In the genomic region with DNA sequence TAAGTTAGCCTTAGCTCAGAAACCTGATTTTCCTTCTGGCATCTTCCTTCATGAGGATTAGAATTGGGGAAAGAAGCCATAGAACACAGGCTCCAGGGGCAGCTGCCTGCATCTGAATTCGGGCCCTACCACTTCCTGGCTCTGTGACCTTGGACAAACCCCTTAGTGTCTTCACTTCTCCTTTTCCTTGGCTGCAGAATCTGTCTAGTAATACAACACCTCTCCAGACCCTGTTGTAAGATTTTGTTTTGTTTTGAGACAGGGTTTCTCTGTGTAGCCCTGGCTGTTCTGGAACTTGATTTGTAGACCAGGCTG, we compare ENCODE assay signal across 23 mouse cellular contexts. TPM values are rescaled to one million over a fixed set of nuclear protein-coding genes. Genes with fewer than 3 reads are reported as not detected.
DNase-seq lines count a peak whose midpoint lies in the region; ATAC-seq and TF ChIP-seq lines count a peak whose summit lies in the region.
"Had no signal": no experiment of that assay in that cellular context is flagged by ENCODE, and none has a peak within 500 bp of the region (broad histone marks: within the 10 kb centered on the region; RNA-seq: fewer than 3 reads in every experiment).

No protein-coding gene starts in this region.

- TF ChIP-seq EP300 in CH12.LX (IDR thresholded peaks at IDR 0.05; ENCODE audit: low read length), result peak; percentile 89

- peaks cover 19 to 58% of the 10 kb centered on the region in 2 experiments for H3K4me1 ChIP-seq in CH12.LX (ENCODE audit: control insufficient read depth in 1 of 2, insufficient read depth in 2 of 2)
- H3K4me1 ChIP-seq in forebrain, embryonic 14.5 days (ENCODE audit: control insufficient read depth, insufficient read depth, low read length), result peaks cover 13% of the 10 kb centered on the region

- peak; percentile 59 for TF ChIP-seq POLR2A in CH12.LX (IDR thresholded peaks at IDR 0.05; ENCODE audit: low read depth, low read length)

- dilution Hi-C loops in CH12.LX (cut with MboI; ENCODE audit: extremely low pct_ligation_motif_present, extremely low pct_unique_long_range_greater_than_20kb, low sequenced_read_pairs), result no loop called here

- H3K27ac ChIP-seq in CH12.LX (ENCODE audit: insufficient read depth, low read depth), result peak overlapping the region; percentile 54
- H3K27ac ChIP-seq in forebrain, embryonic 14.5 days (ENCODE audit: low read depth, low read length), result no peak overlapping the region
- H3K27ac ChIP-seq: embryonic facial prominence, embryonic 12.5 days; forebrain, embryonic 13.5 days; heart, embryonic 15.5 days; hindbrain, embryonic 10.5 days; layer of hippocampus, adult 2 months; midbrain, embryonic 15.5 days; neural tube, embryonic 15.5 days had no signal

- DNase-seq in lung, postnatal 36 days, result peak; percentile 42
- no peak for DNase-seq in lung, postnatal 25 days (ENCODE audit: low spot score)
- DNase-seq in CH12.LX (ENCODE audit: extremely low read depth), result peak; percentile 89
- no peak for DNase-seq in forebrain, embryonic 14.5 days (ENCODE audit: low spot score)
- DNase-seq in thymus, postnatal 25 days, result no peak
- DNase-seq: cerebellum, adult 8-10 months; gastrocnemius, postnatal 10 days; kidney, adult 11 months; kidney, postnatal 10 days; layer of hippocampus, postnatal 36 days; lung, adult 18-20 months; right cerebral cortex, postnatal 4 days; thymus, adult 18-20 months had no signal

- in situ Hi-C loops in CH12.LX (cut with MboI; ENCODE audit: low pct_ligation_motif_present, low pct_unique_long_range_greater_than_20kb, low sequenced_read_pairs), result no loop called here

- peak; percentile 57 for ATAC-seq in common myeloid progenitor, adult 5-6 weeks (replicated peaks; ENCODE audit: low read depth, poor library complexity, severe bottlenecking)
- peak; percentile 59 for ATAC-seq in neutrophil, adult 5-6 weeks (ENCODE audit: extremely low read depth, insufficient number of reproducible peaks, low FRiP score, poor library complexity, severe bottlenecking)
- ATAC-seq in forebrain, embryonic 14.5 days, result no peak
- ATAC-seq: forebrain, embryonic 13.5 days; midbrain, embryonic 15.5 days had no signal

- peak overlapping the region; percentile 68; the same call in 1 of the 2 replicates for H3K4me2 ChIP-seq in CH12.LX (ENCODE audit: insufficient read depth, low read depth, poor library complexity, severe bottlenecking)
- H3K4me2 ChIP-seq in forebrain, embryonic 14.5 days (ENCODE audit: low read length), result no peak overlapping the region
- H3K4me2 ChIP-seq: embryonic facial prominence, embryonic 12.5 days; forebrain, embryonic 13.5 days; heart, embryonic 15.5 days; midbrain, embryonic 15.5 days; neural tube, embryonic 15.5 days had no signal

- H3K36me3 ChIP-seq in CH12.LX (replicated peaks in 1 of 2; ENCODE audit: control insufficient read depth in 1 of 2, insufficient read depth in 1 of 2, low read length in 1 of 2), result no peaks in the 10 kb centered on the region
- H3K36me3 ChIP-seq in forebrain, embryonic 14.5 days (ENCODE audit: control insufficient read depth, insufficient read depth, low read length), result no peaks in the 10 kb centered on the region
- H3K36me3 ChIP-seq: embryonic facial prominence, embryonic 12.5 days; heart, embryonic 15.5 days; hindbrain, embryonic 10.5 days; midbrain, embryonic 15.5 days; neural tube, embryonic 15.5 days had no signal

- no peaks in the 10 kb centered on the region for H3K9me3 ChIP-seq in CH12.LX (replicated peaks; ENCODE audit: low read length)
- H3K9me3 ChIP-seq in forebrain, embryonic 14.5 days (replicated peaks; ENCODE audit: control insufficient read depth, low read length), result no peaks in the 10 kb centered on the region
- H3K9me3 ChIP-seq: embryonic facial prominence, embryonic 12.5 days; forebrain, embryonic 13.5 days; heart, embryonic 15.5 days; hindbrain, embryonic 10.5 days; midbrain, embryonic 15.5 days; neural tube, embryonic 15.5 days had no signal

- 68% methylated on average over 1 of the region's 1 CpGs for WGBS in forebrain, embryonic 14.5 days

- H3K9ac ChIP-seq in CH12.LX (ENCODE audit: insufficient read depth, low read depth), result peak overlapping the region; percentile 50
- H3K9ac ChIP-seq in forebrain, embryonic 14.5 days (ENCODE audit: low read length), result no peak overlapping the region
- H3K9ac ChIP-seq: embryonic facial prominence, embryonic 12.5 days; forebrain, embryonic 13.5 days; heart, embryonic 15.5 days; midbrain, embryonic 15.5 days; neural tube, embryonic 15.5 days had no signal

- H3K79me2 ChIP-seq in CH12.LX (replicated peaks; ENCODE audit: control insufficient read depth, extremely low read depth, insufficient read depth, poor library complexity, severe bottlenecking), result peaks cover 11% of the 10 kb centered on the region

- no peak for TF ChIP-seq CTCF in CH12.LX (conservative IDR thresholded peaks at IDR 0.05 in 1 of 2, IDR thresholded peaks at IDR 0.05 in 1 of 2; ENCODE audit: low read depth in 2 of 2, low read length in 2 of 2)

- no peak for TF ChIP-seq RAD21 in CH12.LX (IDR thresholded peaks at IDR 0.05; ENCODE audit: low read depth, low read length)

- no peak overlapping the region for H3K4me3 ChIP-seq in CH12.LX (replicated peaks in 1 of 3; ENCODE audit: low read depth in 2 of 3, low read length in 2 of 3, poor library complexity in 1 of 3)
- no peak overlapping the region for H3K4me3 ChIP-seq in forebrain, embryonic 14.5 days (ENCODE audit: low read depth, low read length)
- H3K4me3 ChIP-seq: embryonic facial prominence, embryonic 12.5 days; erythroblast, embryonic 14.5 days; forebrain, embryonic 13.5 days; heart, embryonic 15.5 days; hindbrain, embryonic 10.5 days; layer of hippocampus, adult 2 months; midbrain, embryonic 15.5 days; neural tube, embryonic 15.5 days had no signal

- no peaks in the 10 kb centered on the region for H3K27me3 ChIP-seq in CH12.LX (replicated peaks)
- H3K27me3 ChIP-seq in forebrain, embryonic 14.5 days (replicated peaks; ENCODE audit: control insufficient read depth, insufficient read depth, low read length), result no peaks in the 10 kb centered on the region
- H3K27me3 ChIP-seq: embryonic facial prominence, embryonic 12.5 days; forebrain, embryonic 13.5 days; heart, embryonic 15.5 days; midbrain, embryonic 15.5 days; neural tube, embryonic 15.5 days had no signal

TF ChIP-seq in CH12.LX, 34 proteins besides CTCF, POLR2A, EP300 and RAD21:
- peak; percentile 45 for TF ChIP-seq BHLHE40 (IDR thresholded peaks at IDR 0.05; ENCODE audit: low read depth, low read length)
- no peak for TF ChIP-seq MAX (IDR thresholded peaks at IDR 0.05; ENCODE audit: low read length)
- TF ChIP-seq TCF12 (IDR thresholded peaks at IDR 0.05; ENCODE audit: low read depth, low read length), result peak; percentile 68; the same call in 1 of the 2 replicates
- peak; percentile 90 for TF ChIP-seq IRF4 (IDR thresholded peaks at IDR 0.05; ENCODE audit: low read depth, low read length)
- TF ChIP-seq SIN3A (IDR thresholded peaks at IDR 0.05; ENCODE audit: low read length), result peak; percentile 40; the same call in 1 of the 2 replicates
- TF ChIP-seq ZMIZ1 (IDR thresholded peaks at IDR 0.05; ENCODE audit: low read depth, low read length), result no peak
- no peak for TF ChIP-seq SMC3 (IDR thresholded peaks at IDR 0.05; ENCODE audit: low read depth, low read length)
- TF ChIP-seq ZNF384 (IDR thresholded peaks at IDR 0.05; ENCODE audit: low read depth, low read length), result no peak
- 0 out of 2 replicates have a peak, but pooled peaks have one; percentile 28 for TF ChIP-seq MEF2A (IDR thresholded peaks at IDR 0.05; ENCODE audit: borderline replicate concordance, low read depth, low read length)
- TF ChIP-seq MYC (IDR thresholded peaks at IDR 0.05; ENCODE audit: low read depth, low read length), result 0 out of 2 replicates have a peak, but pooled peaks have one; percentile 22
- TF ChIP-seq ELF1 (IDR thresholded peaks at IDR 0.05; ENCODE audit: low read depth, low read length), result peak; percentile 79

RNA-seq across cellular contexts. Expression of gene Pafah1b2, which starts 2.9 kb away (rescaled TPM):
- total RNA-seq in CH12.LX (2012; rRNA removed), result 94.8 and 117 TPM in 2 replicates
- total RNA-seq in CH12.LX (2014; rRNA removed), result 109 and 125 TPM in 2 replicates
- polyA plus RNA-seq in CH12.LX (2012; ENCODE audit: insufficient read length, low read depth), result 122 and 130 TPM in 2 replicates
- 88.3 and 101 TPM in 2 replicates for total RNA-seq in common myeloid progenitor, adult 5-6 weeks (2017)
- total RNA-seq in neutrophil, adult 5-6 weeks (2017), result 66.4 and 75.7 TPM in 2 replicates
- 314 and 359 TPM in 2 replicates for polyA plus RNA-seq in forebrain, embryonic 14.5 days (2014; fragmentation: Nextera tagmentation; extraction: Ambion mirVana)

RNA-seq across cellular contexts. Expression of gene Sik3, which starts 3.0 kb away (rescaled TPM):
- total RNA-seq in CH12.LX (2012; rRNA removed) (17.4 and 21.4 TPM in 2 replicates), CH12.LX (2014; rRNA removed) (13.6 and 14.9 TPM in 2 replicates)
- 28.0 and 29.8 TPM in 2 replicates for polyA plus RNA-seq in CH12.LX (2012; ENCODE audit: insufficient read length, low read depth)
- 21.1 and 25.1 TPM in 2 replicates for total RNA-seq in common myeloid progenitor, adult 5-6 weeks (2017)
- total RNA-seq in neutrophil, adult 5-6 weeks (2017), result 34.0 and 34.7 TPM in 2 replicates
- polyA plus RNA-seq in forebrain, embryonic 14.5 days (2014; fragmentation: Nextera tagmentation; extraction: Ambion mirVana), result 5.0 and 5.7 TPM in 2 replicates

RNA-seq across cellular contexts. Expression of gene Sidt2, which starts 54.6 kb away (rescaled TPM):
- total RNA-seq in CH12.LX (2012; rRNA removed) (41.0 and 47.8 TPM in 2 replicates), CH12.LX (2014; rRNA removed) (36.4 and 38.9 TPM in 2 replicates)
- polyA plus RNA-seq in CH12.LX (2012; ENCODE audit: insufficient read length, low read depth), result 110 and 143 TPM in 2 replicates
- 21.9 and 39.9 TPM in 2 replicates for total RNA-seq in common myeloid progenitor, adult 5-6 weeks (2017)
- 105 and 140 TPM in 2 replicates for total RNA-seq in neutrophil, adult 5-6 weeks (2017)
- polyA plus RNA-seq in forebrain, embryonic 14.5 days (2014; fragmentation: Nextera tagmentation; extraction: Ambion mirVana), result 24.5 and 30.9 TPM in 2 replicates

Comparison
In these comparisons a context has a peak if more than half of its experiments do, and no peak if none do; other contexts are left out.
1. DNase-seq: peak in lung, postnatal 36 days (single experiment) and CH12.LX (single experiment); none in lung, postnatal 25 days (single experiment), forebrain, embryonic 14.5 days (single experiment) and thymus, postnatal 25 days (single experiment).